Mouse (Mus musculus) heart, embryonic 11.5 days (tissue): ENCODE results near the gene Toe1. TPM values are rescaled to one million over a fixed set of nuclear protein-coding genes. Genes with fewer than 3 reads are reported as not detected.

ENCODE experiments used
- ATAC-seq: fragments of 200-750 bp; cut with Nextera tagmentation; replicated peaks from 2 replicates; pipeline ENCODE4 v1.8.0; 2017; ENCODE audit warnings: moderate library complexity; ENCODE audit not compliant: insufficient number of reproducible peaks, low FRiP score, low TSS enrichment
- H3K27ac ChIP-seq: fragments of 300-500 bp; sonication (generic); 2 replicates; pipeline ENCODE4 v1.5.1; 2014; ENCODE audit warnings: mild to moderate bottlenecking, low read depth, low read length
- H3K27me3 ChIP-seq: fragments of 300-500 bp; sonication (generic); 2 replicates; pipeline ENCODE4 v1.6.1; 2014; ENCODE audit warnings: mild to moderate bottlenecking, low read length, mixed read lengths; ENCODE audit not compliant: control insufficient read depth, insufficient read depth
- H3K36me3 ChIP-seq: fragments of 300-500 bp; sonication (generic); 2 replicates; pipeline ENCODE4 v1.6.1; 2014; ENCODE audit warnings: mild to moderate bottlenecking, low read length, moderate library complexity, mixed read lengths; ENCODE audit not compliant: control insufficient read depth, insufficient read depth
- H3K4me1 ChIP-seq: fragments of 300-500 bp; sonication (generic); 2 replicates; pipeline ENCODE4 v1.6.1; 2014; ENCODE audit warnings: low read length; ENCODE audit not compliant: control insufficient read depth, insufficient read depth
- H3K4me2 ChIP-seq: fragments of 300-500 bp; sonication (generic); 2 replicates; pipeline ENCODE4 v1.6.1; 2014; ENCODE audit warnings: mild to moderate bottlenecking, moderate library complexity
- H3K4me3 ChIP-seq: fragments of 300-500 bp; sonication (generic); 2 replicates; pipeline ENCODE4 v1.5.1; 2014; ENCODE audit warnings: low read depth, low read length
- H3K9ac ChIP-seq: fragments of 300-500 bp; sonication (generic); 2 replicates; pipeline ENCODE4 v1.6.1; 2014; ENCODE audit warnings: mild to moderate bottlenecking, low read depth, low read length, moderate library complexity
- H3K9me3 ChIP-seq: fragments of 300-500 bp; sonication (generic); replicated peaks from 2 replicates; pipeline ENCODE4 v1.6.1; 2016; ENCODE audit warnings: low read length; ENCODE audit not compliant: control insufficient read depth
- WGBS: fragments of 180-500 bp; shearing (Covaris S2); extraction: QIAGEN DNeasy Blood & Tissue Kit; methylation state at CpG from one replicate; pipeline ENCODE4 v1.1.7; 2014; ENCODE audit not compliant: insufficient replicate concordance; 5-methylcytosine and 5-hydroxymethylcytosine counted together
- polyA plus RNA-seq: library from polyadenylated mRNA; unstranded; fragments of >200 nt; fragmentation: Nextera tagmentation; extraction: Ambion mirVana; gene quantifications from 2 replicates; pipeline ENCODE4 v1.2.1, GENCODE M21; 2014

Gene Toe1
- polyA plus RNA-seq, 1 experiment from 2014 or later = 21.5 TPM

DNA sequence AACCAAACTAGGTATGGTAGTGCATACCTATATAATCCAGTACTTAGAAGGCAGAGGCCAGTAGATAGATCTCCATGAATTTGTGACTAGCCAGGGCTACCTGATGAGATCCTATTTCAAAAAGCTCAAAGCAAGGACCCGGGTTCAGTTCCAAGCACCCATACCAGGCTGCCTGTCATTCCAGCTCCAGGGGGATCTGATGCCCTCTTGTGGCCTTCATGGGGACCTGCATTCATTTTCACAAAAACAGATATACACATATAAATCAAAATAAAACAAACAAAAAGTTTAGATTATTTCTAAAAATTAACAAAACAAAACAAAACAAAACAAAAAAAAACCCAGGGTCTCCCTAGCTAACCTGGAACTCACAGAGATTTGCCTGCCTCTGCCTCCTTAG is 20.9 kb downstream of the Toe1 start:
- 97% methylated on average over 1 of the region's 1 CpGs for WGBS
- H3K27ac ChIP-seq = no peak overlapping the region
- ATAC-seq = no peak

GRCm38 (mm10) chr4:116782171-116782570 is 25.3 kb downstream of the Toe1 start:
- Histone ChIP-seq H3K36me3 (no peaks in the 10 kb centered on the region), H3K4me2 (no peak overlapping the region), H3K4me1 (no peaks in the 10 kb centered on the region), H3K9ac (no peak overlapping the region), H3K27me3 (no peaks in the 10 kb centered on the region), H3K27ac (no peak overlapping the region), H3K9me3 (no peaks in the 10 kb centered on the region), H3K4me3 (no peak overlapping the region)
- no peak for ATAC-seq
- WGBS = 25% methylated on average over 8 of the region's 8 CpGs

More for the DNA sequence above, 20.9 kb downstream of the Toe1 start:
- Histone ChIP-seq H3K9me3 (no peaks in the 10 kb centered on the region), H3K4me1 (no peaks in the 10 kb centered on the region), H3K36me3 (no peaks in the 10 kb centered on the region), H3K9ac (no peak overlapping the region), H3K27me3 (no peaks in the 10 kb centered on the region), H3K4me3 (no peak overlapping the region), H3K4me2 (no peak overlapping the region)

DNA sequence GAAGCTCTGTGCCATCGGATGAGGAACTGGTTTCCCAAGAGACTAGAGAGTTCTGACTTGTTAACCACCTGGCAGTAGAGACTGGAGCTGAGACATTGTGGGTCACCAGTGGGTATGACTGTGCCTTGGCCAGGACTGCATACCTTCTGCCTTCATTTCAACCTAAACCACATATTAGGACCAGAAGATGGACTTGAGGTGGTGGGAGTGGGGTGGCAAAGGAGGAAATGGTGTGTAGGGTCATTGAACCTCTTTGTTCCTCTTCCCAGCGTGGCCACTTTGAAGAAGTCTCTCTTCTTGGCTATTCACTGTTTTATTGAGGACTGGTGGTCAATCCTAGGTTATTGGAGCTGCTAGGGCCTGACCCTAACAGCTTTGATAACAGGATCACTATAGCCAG is 26.1 kb downstream of the Toe1 start:
- H3K9me3 ChIP-seq = no peaks in the 10 kb centered on the region
- H3K27me3 ChIP-seq = no peaks in the 10 kb centered on the region
- H3K27ac ChIP-seq = no peak overlapping the region
- 47% methylated on average over 2 of the region's 2 CpGs for WGBS
- no peak overlapping the region for H3K9ac ChIP-seq
- no peak overlapping the region for H3K4me2 ChIP-seq
- no peaks in the 10 kb centered on the region for H3K36me3 ChIP-seq
- no peak for ATAC-seq
- H3K4me1 ChIP-seq = no peaks in the 10 kb centered on the region
- H3K4me3 ChIP-seq = no peak overlapping the region

- no peaks in the 10 kb centered on the region for H3K9me3 ChIP-seq
- H3K4me1 ChIP-seq = no peaks in the 10 kb centered on the region
- H3K4me2 ChIP-seq = no peak overlapping the region
- no peak overlapping the region for H3K27ac ChIP-seq
- H3K27me3 ChIP-seq = no peaks in the 10 kb centered on the region
- H3K9ac ChIP-seq = no peak overlapping the region
- no peaks in the 10 kb centered on the region for H3K36me3 ChIP-seq
- no peak for ATAC-seq
- 55% methylated on average over 2 of the region's 2 CpGs for WGBS
- no peak overlapping the region for H3K4me3 ChIP-seq
These were observed 26.9 kb downstream of the Toe1 start for GRCm38 (mm10) chr4:116780541-116780940.

DNA sequence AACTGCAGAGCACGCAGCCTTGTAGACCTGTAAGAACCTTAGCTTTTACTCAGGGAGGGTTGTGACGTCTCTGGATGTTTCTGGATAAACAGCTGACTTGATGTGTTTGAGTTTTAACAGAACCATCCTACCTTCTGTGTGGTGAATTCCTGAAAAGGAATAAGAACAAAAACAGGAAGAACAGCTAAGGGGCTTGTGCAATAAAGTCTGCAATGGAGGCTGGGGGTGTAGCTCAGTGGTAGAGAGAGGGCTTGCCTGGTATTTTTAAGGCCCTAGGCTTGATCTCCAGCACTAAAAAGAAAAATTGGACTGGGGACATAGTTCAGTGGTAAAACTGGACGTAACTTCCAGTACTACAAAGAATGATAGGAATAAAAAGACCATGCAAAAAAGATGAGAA is 30.4 kb downstream of the Toe1 start:
- Histone ChIP-seq H3K27me3 (no peaks in the 10 kb centered on the region), H3K4me3 (no peak overlapping the region), H3K27ac (no peak overlapping the region), H3K9me3 (no peaks in the 10 kb centered on the region), H3K4me2 (no peak overlapping the region), H3K9ac (no peak overlapping the region), H3K4me1 (no peaks in the 10 kb centered on the region), H3K36me3 (no peaks in the 10 kb centered on the region)
- no peak for ATAC-seq
- WGBS = 82% methylated on average over 3 of the region's 3 CpGs

DNA sequence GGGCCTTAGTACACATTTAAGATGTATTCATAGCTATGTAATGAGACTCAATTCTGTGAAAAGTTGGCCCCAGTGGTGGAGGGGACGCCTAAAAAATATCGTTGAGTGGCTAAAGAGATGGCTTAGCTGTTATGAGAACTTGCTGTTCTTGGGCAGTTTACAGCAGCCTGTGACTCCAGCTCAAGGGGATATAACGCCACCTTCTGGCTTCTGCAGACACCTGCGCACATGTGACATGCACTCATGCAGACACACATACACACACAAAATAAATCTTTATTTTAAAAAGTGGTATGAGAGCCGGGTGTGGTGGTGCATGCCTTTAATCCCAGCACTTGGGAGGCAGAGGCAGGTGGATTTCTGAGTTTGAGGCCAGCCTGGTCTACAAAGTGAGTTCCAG is 31.0 kb downstream of the Toe1 start:
- no peak overlapping the region for H3K27ac ChIP-seq
- H3K4me2 ChIP-seq = no peak overlapping the region
- H3K9ac ChIP-seq = no peak overlapping the region
- no peaks in the 10 kb centered on the region for H3K27me3 ChIP-seq
- 79% methylated on average over 5 of the region's 5 CpGs for WGBS
- ATAC-seq = no peak
- H3K36me3 ChIP-seq = no peaks in the 10 kb centered on the region
- H3K9me3 ChIP-seq = no peaks in the 10 kb centered on the region
- no peaks in the 10 kb centered on the region for H3K4me1 ChIP-seq
- H3K4me3 ChIP-seq = no peak overlapping the region

DNA sequence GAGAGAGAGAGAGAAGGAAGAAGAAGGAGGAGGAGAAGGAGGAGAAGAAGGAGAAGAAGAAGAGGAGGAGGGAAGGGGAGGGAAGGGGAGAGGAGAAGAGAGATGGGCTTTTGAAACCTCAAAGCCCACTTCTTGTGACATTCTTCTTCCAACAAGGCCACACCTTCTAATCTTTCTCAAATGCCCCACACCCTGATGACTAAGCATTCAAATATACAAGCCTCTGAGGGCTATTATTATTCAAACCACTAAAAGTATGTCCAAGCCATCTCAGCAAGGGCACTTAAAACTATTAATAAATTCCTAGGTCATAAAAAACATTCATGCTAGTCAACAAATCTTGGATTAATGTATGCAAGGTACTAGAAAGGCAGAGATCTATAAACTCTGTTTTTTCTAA is 38.4 kb downstream of the Toe1 start:
- Histone ChIP-seq H3K27ac (no peak overlapping the region), H3K4me2 (no peak overlapping the region), H3K36me3 (no peaks in the 10 kb centered on the region), H3K9me3 (no peaks in the 10 kb centered on the region), H3K9ac (no peak overlapping the region), H3K4me3 (no peak overlapping the region), H3K4me1 (no peaks in the 10 kb centered on the region), H3K27me3 (no peaks in the 10 kb centered on the region)
- no peak for ATAC-seq

GRCm38 (mm10) chr4:116768510-116768909 is 38.9 kb downstream of the Toe1 start:
- Histone ChIP-seq H3K27me3 (no peaks in the 10 kb centered on the region), H3K36me3 (no peaks in the 10 kb centered on the region), H3K9me3 (no peaks in the 10 kb centered on the region), H3K27ac (no peak overlapping the region), H3K9ac (no peak overlapping the region), H3K4me2 (no peak overlapping the region), H3K4me1 (no peaks in the 10 kb centered on the region), H3K4me3 (no peak overlapping the region)
- WGBS = 78% methylated on average over 5 of the region's 5 CpGs
- ATAC-seq = no peak

DNA sequence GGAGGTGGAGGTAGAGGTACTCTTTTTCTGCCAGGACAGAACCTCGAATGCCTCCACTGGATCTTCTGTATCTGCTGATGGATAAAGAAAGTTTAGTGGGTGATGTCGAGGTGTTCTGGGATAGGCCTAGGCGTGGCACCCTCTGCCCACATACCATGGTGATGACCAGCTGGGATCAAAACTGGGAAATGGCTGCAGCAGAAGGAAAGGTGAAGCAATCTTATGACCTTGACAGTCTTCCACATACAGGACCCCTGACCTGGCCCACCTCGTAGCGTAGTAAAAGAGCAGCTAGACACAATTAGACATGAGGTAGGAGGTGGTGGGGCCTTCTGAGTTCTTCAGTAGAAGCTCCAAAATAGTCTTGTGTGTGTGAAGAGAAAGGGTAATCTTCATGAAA is 43.4 kb downstream of the Toe1 start:
- Histone ChIP-seq H3K4me3 (no peak overlapping the region), H3K27ac (no peak overlapping the region), H3K27me3 (no peaks in the 10 kb centered on the region), H3K9ac (no peak overlapping the region), H3K4me1 (no peaks in the 10 kb centered on the region), H3K4me2 (no peak overlapping the region), H3K36me3 (no peaks in the 10 kb centered on the region), H3K9me3 (no peaks in the 10 kb centered on the region)
- WGBS = 81% methylated on average over 5 of the region's 5 CpGs
- no peak for ATAC-seq
